Mouse (Mus musculus) embryonic fibroblast, embryonic 13.5 days (primary cell): ENCODE data around the gene Ppp1r35. TPM values are rescaled to one million over a fixed set of nuclear protein-coding genes. Genes with fewer than 3 reads are reported as not detected.

ENCODE experiments used
- H3K27ac ChIP-seq: 2 replicates; pipeline ENCODE4 v1.5.1; 2012; ENCODE audit warnings: low read length, control low read depth, inconsistent platforms; ENCODE audit not compliant: insufficient read depth
- H3K4me1 ChIP-seq: 2 replicates; pipeline ENCODE4 v1.6.1; 2011; ENCODE audit warnings: low read length; ENCODE audit not compliant: control insufficient read depth, insufficient read depth
- H3K4me3 ChIP-seq: 2 replicates; pipeline ENCODE4 v1.5.1; 2011; ENCODE audit warnings: mild to moderate bottlenecking, control low read depth, low read length; ENCODE audit not compliant: insufficient read depth
- CTCF ChIP-seq: IDR thresholded peaks from 2 replicates; pipeline ENCODE4 v1.5.1; 2011; ENCODE audit warnings: mild to moderate bottlenecking, control low read depth, low read length, moderate library complexity, borderline replicate concordance; ENCODE audit not compliant: insufficient read depth
- POLR2A ChIP-seq: IDR thresholded peaks from 2 replicates; pipeline ENCODE4 v1.6.1; 2011; ENCODE audit warnings: low read depth, mild to moderate bottlenecking, control low read depth, low read length, moderate library complexity
- polyA plus RNA-seq: library from polyadenylated mRNA; stranded (reverse); fragments of >200 nt; gene quantifications from 2 replicates; pipeline ENCODE4 v1.2.4, GENCODE M21; 2011; ENCODE audit warnings: low read depth; ENCODE audit not compliant: missing spikeins, insufficient read length

Gene Ppp1r35
- polyA plus RNA-seq, 1 experiment, result 11.5 TPM

DNA sequence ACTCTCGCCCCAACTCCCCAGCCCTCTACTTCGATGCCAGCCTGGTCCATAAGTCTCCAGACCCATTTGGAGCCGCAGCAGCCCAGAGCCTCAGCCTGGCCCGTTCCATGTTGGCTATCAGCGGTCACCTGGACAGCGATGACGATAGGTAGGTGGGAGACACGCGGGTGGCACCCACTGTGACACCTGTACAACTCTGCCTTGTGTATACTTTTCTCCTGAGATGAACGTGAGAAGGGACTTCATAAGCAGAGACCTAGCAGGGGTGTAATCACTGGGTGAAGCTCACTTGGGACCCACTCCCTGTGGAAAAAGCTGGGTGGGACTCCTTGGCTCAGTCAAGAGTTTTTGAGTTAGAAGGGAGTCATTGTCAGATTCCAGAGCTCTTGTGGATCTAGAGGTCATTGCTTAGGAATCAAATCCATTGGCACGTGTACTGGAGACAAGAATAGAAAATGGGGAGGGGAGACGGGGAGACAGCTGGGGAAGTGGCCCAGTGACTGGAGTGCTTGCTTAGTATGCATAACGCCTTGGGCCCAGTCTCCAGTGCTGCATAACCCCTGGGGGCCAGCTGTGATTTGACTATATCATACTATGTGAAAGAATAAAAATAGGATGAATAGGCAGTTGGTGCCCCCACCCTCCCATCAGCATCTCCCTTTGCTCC lies 27.3 kb upstream of the Ppp1r35 start:
- no peak for TF ChIP-seq CTCF
- no peak for TF ChIP-seq POLR2A
- H3K4me3 ChIP-seq, result no peak overlapping the region
- H3K27ac ChIP-seq, result no peak overlapping the region
- H3K4me1 ChIP-seq, result no peaks in the 10 kb centered on the region

DNA sequence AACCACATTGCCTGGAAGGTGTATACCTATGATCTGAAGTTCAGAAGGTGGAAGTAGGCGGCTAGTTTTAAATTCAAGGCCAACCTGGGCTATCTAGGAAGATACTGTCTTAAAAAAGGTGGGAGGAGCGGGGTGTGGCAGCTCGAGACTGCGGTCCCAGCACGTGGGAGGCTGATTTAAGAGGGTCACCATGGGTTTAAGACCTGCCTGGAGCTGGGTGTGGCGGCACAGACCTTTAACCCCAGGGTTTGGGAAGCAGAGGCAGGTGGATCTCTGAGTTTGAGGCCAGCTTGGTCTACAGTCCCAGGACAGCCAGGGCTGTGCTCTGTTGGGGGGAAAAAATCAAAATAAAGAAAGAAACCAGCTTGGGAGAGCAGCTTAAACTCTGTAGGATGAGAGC lies 26.7 kb upstream of the Ppp1r35 start:
- H3K4me1 ChIP-seq, result no peaks in the 10 kb centered on the region
- no peak for TF ChIP-seq CTCF
- TF ChIP-seq POLR2A, result no peak

DNA sequence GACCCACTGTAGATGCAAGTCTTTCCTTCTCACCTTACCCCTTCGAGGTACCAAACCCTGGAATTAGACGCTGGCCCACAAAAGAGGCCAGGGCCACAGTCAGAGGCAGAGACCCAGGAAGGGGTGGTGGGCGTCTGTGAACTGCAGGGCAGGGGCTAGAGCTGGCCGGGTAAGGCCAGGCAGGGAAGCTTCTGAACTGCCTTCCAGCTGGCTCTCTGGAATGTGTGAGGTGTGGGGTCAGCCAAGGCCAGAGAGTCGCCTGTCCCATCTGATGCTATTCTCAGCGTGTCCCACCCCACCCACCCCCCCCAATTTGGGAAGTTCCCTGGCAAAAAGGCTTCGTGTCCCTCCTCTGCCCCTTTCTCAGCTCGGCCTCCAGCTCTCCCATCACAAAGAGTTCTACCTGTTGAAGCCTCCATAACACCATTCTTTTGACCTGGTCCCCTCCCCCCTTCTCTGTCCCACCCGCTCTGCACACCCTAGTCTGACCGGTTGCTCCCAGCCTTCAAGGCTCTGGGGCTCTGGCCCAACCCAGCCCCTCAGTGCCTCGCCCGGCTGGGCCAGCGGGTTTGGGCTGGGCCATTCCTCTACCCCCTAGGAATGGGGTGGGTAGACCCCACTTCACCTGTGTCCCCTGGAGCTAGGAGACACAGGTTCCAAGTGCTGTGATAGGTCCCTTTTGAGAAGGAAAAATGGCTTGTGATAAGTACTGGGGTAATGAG lies 25.4 kb upstream of the Ppp1r35 start:
- Histone ChIP-seq H3K27ac (no peak overlapping the region), H3K4me1 (no peaks in the 10 kb centered on the region), H3K4me3 (no peak overlapping the region)
- TF ChIP-seq CTCF, result no peak
- no peak for TF ChIP-seq POLR2A

More for the DNA sequence above, 26.7 kb upstream of the Ppp1r35 start:
- H3K4me3 ChIP-seq, result no peak overlapping the region
- H3K27ac ChIP-seq, result no peak overlapping the region

DNA sequence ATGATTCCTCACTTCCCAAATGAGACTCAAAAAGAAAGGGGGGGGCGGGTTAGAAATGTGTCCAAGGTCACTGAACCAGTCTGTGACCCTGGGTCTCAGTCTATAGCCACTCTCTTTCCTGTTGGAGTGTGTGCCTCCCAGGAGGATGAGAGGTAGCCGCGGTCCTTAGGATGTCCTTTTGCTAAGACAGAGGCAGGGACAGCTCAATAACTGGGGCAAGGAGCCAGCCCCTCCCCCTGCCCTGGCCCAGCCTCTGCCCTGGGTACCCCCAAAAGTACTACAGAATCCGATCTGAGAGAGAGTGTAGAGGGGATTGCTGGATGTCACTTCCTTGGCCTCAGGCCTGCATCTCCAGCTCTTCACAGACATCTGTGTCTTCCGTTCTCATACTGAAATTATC lies 23.2 kb upstream of the Ppp1r35 start:
- Histone ChIP-seq H3K27ac (no peak overlapping the region), H3K4me1 (no peaks in the 10 kb centered on the region), H3K4me3 (no peak overlapping the region)
- TF ChIP-seq POLR2A (no peak), CTCF (no peak)

DNA sequence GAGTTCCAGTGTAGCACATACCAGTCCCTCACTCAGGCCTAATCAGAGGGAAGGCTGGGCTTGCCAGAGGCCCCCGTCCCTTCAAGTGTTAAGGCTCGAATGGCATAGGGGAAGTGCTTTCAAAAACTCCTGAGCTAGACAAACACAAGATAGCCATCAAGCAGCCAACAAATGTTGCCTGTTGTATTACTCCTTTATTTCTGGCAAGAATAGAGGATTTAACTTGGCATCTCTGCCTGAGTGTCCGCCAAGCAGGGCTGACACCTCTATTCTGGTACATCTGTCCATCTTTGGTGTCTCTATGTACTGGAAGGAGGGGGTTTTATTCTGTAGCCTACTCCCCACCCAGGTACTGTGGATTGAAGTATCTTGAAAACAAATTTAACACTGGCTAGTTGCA lies 22.5 kb upstream of the Ppp1r35 start:
- Histone ChIP-seq H3K4me3 (no peak overlapping the region), H3K27ac (no peak overlapping the region), H3K4me1 (no peaks in the 10 kb centered on the region)
- no peak for TF ChIP-seq POLR2A
- no peak for TF ChIP-seq CTCF

DNA sequence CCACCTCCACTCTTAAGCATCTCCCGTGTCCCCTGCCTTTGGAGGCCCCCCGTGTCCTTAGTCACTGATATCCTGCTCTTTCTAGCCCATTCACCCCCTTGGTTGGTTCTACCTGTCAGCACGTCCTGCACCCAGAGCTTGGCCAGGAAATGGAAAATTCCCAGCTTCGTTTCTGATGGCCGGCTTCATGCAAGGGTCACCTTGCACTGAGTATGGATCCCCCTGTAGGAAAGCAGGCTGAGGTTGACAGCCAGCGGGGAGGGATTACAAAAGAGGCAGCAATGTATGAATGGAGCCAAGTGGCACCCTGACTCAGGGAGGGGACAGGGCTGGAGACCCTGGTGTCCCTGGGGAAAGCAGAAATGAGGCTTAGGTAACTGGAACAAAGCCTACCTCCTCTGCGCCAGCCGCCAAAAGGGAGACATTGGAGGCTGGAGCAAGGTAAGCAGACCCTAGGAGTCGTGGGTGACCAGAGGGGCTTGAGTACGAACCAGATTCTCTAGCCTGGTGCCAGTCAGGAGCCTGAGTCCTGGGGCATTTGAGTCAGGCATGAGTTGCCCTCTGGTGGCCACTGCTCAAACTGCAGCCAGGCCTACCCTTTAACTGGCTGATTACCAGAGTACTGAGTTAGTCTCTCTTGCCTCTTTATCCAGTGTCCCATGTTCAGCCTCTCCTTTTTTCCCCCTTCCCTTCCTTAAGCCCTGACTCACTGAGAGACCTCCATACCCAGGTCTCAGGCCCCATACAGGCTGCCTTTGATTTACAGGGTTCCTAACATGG lies 21.6 kb upstream of the Ppp1r35 start:
- H3K4me3 ChIP-seq, result no peak overlapping the region
- H3K27ac ChIP-seq, result no peak overlapping the region
- TF ChIP-seq CTCF (peak; percentile 80), POLR2A (no peak)
- H3K4me1 ChIP-seq, result no peaks in the 10 kb centered on the region

DNA sequence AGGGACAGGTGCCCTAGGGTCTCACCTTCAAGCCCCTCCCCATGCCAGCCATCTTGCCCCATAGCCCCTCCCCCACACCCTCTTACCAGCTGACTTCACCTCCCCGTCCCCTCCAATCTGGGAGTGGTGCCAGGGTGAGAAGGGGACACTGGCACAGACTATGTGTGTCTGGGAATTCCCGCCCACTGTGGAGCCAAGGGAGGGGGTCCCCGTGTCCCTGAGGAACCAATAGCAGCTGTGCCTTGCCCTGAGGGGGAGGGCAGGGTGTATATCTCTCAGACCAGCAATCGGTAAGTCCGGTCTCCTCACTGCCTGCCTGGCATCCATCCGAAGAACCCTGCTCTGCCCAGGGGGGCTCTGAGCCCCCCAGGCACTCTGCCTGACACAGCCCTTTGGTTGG lies 20.8 kb upstream of the Ppp1r35 start:
- Histone ChIP-seq H3K27ac (no peak overlapping the region), H3K4me3 (no peak overlapping the region), H3K4me1 (no peaks in the 10 kb centered on the region)
- TF ChIP-seq CTCF (no peak), POLR2A (no peak)

DNA sequence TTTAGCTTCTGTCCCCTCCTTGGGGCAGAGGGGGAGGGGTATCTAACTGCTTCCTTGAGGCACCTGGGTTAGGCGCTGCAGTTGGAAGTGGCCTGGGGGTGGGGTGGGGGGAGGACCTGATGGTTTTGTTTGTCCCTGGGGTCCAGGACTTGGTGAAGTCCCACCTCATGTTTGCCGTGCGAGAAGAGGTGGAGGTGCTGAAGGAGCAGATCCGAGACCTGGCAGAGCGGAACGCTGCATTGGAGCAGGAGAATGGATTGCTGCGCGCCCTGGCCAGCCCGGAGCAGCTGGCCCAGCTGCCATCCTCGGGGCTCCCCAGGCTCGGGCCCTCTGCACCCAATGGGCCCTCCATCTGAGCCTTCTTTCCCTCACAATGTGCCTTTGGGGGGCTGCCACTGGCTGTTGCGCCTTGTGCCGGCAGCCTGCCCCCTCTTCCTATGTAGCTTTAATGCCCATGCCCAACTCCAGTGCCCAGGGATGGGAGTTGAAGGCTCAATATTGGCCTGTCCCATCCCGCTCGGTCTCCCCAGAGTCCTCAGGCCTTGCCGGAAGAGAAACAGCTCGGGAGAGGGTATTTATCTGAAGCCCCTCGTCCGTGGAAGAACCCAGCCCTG lies 19.6 kb upstream of the Ppp1r35 start:
- no peak overlapping the region for H3K4me3 ChIP-seq
- H3K4me1 ChIP-seq, result no peaks in the 10 kb centered on the region
- TF ChIP-seq CTCF, result no peak
- TF ChIP-seq POLR2A, result no peak
- H3K27ac ChIP-seq, result no peak overlapping the region

DNA sequence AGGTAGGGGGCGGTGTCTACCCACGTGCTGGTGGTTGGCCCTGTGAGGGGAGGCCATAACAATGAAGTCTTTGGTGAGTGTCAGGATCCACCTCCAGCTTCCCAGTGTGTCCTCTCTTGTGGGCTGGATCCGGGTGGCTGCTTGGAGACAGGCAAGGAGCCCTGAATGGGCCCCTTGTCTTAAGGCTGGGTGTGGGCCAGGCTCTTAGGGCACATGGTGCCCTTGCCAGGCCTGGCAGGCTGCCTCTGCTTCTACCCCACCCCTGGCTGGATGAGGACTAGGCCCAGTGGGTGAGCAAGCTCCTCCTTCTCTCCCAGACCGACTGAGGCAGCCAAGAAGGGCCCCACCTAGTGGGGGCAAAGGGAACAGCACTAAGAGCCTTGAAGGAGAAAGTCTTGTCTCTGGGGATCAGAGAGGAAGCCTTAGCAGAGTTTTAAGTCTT lies 18.7 kb upstream of the Ppp1r35 start:
- no peaks in the 10 kb centered on the region for H3K4me1 ChIP-seq
- TF ChIP-seq CTCF, result peak; percentile 46; the same call in 1 of the 2 replicates
- TF ChIP-seq POLR2A, result no peak

More for the DNA sequence above, 18.7 kb upstream of the Ppp1r35 start:
- H3K27ac ChIP-seq, result no peak overlapping the region
- H3K4me3 ChIP-seq, result no peak overlapping the region
